Mouse (Mus musculus) spleen, adult 10 weeks (tissue): Measurements from ENCODE around the gene Gm10770. TPM values are rescaled to one million over a fixed set of nuclear protein-coding genes. Genes with fewer than 3 reads are reported as not detected.

Experiments
- polyA plus RNA-seq: library from polyadenylated mRNA; stranded (reverse); fragments of 350-450 nt; fragmentation: Illumina TruSeq; extraction: RNeasy Lipid Tissue Mini Kit (QIAGEN cat#74804); gene quantifications from one replicate; pipeline ENCODE4 v1.2.3, GENCODE M21; 2015; ENCODE audit warnings: low replicate concordance; ENCODE audit not compliant: insufficient read depth

The Gm10770 gene
- polyA plus RNA-seq = not detected

DNA sequence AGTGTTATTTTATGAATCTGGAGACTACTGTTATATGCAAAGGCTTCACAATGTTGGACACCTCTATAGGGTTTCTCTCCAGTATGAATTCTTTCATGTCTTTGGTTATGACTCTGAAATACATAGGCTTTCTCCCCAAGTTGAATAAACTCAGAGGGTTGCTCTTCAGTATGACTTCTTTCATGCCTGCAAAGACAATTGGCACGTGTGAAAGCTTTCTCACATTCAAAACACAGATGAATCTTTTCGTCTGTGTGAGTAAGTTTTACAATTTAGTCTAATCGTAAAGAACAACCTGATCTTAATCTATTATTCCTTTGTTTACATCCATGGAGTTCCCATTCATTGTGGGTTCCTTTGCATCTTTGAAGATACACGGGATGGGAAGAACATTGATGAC lies at the start of gene Gm10770:
Gene Gm10770, minus strand, starts transcription at position 101 of the 400 bp plus-strand sequence.

GRCm38 (mm10) chr2:150217600-150218362 lies 38.3 kb upstream of the Gm10770 start, which contains the start of gene Zfp937:
Gene Zfp937, plus strand, starts transcription at chr2:150218073.

GRCm38 (mm10) chr2:150181570-150181999 lies 2.1 kb upstream of the Gm10770 start, which contains the start of gene Gm14139:
Gene Gm14139, plus strand, starts transcription at chr2:150181755.

GRCm38 (mm10) chr2:150136435-150136897 lies 43.0 kb downstream of the Gm10770 start, which contains the start of gene Zfp120:
Gene Zfp120, minus strand, starts transcription at chr2:150136708.

Other genes with a start within 250 kb of the Gm10770 start
- 32.3 TPM for gene Zfp120, start 43.0 kb downstream of the Gm10770 start, polyA plus RNA-seq
- gene Gm14139, start 2.1 kb upstream of the Gm10770 start, polyA plus RNA-seq = 0.35 TPM
- 5.6 TPM for gene Zfp937, start 38.4 kb upstream of the Gm10770 start, polyA plus RNA-seq
- gene Gm21994, start 75.9 kb upstream of the Gm10770 start, polyA plus RNA-seq = 22.0 TPM
- gene Gm14124, start 77.8 kb upstream of the Gm10770 start, polyA plus RNA-seq = 0.10 TPM
- gene Gm10130, start 144.0 kb upstream of the Gm10770 start, polyA plus RNA-seq = 7.6 TPM
- 6.5 TPM for gene 3300002I08Rik, start 183.1 kb upstream of the Gm10770 start, polyA plus RNA-seq